Mouse (Mus musculus) lung, adult 2 months (tissue): Measurements from ENCODE around the gene Rtn3.

Experiments used
- CTCF ChIP-seq: fragments of 200-500 bp; IDR thresholded peaks from 2 replicates; pipeline ENCODE4 v1.5.1; 2011; ENCODE audit warnings: mild to moderate bottlenecking, low read length, control low read depth; ENCODE audit not compliant: insufficient read depth
- POLR2A ChIP-seq: fragments of 200-500 bp; IDR thresholded peaks from 2 replicates; pipeline ENCODE4 v1.6.1; 2011; ENCODE audit warnings: low read depth, mild to moderate bottlenecking, control low read depth, low read length, borderline replicate concordance; ENCODE audit errors: extremely low read depth

- TF ChIP-seq CTCF: no peak
- TF ChIP-seq POLR2A: no peak
Measured at GRCm38 (mm10) chr19:7500701-7501100, 17.6 kb upstream of the Rtn3 start.
